Mouse (Mus musculus): ENCODE measurements around the gene Ift81. TPM values are rescaled to one million over a fixed set of nuclear protein-coding genes. Genes with fewer than 3 reads are reported as not detected.

Gene Ift81
- polyA plus RNA-seq, 1 experiment from 2014 or later, result 46.0 TPM

DNA sequence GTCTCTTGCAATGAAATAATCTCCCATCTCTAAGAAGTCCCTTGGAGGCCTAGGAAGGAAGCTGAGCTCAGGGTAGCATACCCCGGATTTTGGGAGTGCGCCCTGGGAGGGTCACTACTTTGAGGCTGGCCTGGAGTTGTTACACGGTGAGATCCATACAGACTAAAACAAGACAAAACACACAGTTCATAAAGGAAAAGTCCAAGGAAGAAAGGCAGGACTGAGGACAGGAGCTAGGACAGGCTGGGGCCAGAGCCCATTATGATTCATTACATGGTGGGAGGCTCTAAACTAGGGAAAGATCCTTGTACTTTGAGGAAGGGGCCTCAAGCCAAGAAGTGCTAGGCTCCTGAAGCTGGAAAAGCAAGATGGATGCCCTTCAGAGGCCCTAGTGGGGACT is 85.7 kb downstream of the Ift81 start:
- WGBS, result 61% methylated on average over 3 of the region's 3 CpGs
- no peak overlapping the region for H3K27ac ChIP-seq (ENCODE audit: low read length)
- no peak overlapping the region for H3K9ac ChIP-seq (ENCODE audit: low read length)
- no peaks in the 10 kb centered on the region for H3K27me3 ChIP-seq (ENCODE audit: control insufficient read depth, insufficient read depth, low read depth, low read length)
- H3K9me3 ChIP-seq (ENCODE audit: control insufficient read depth, low read length), result no peaks in the 10 kb centered on the region
- no peak overlapping the region for H3K4me3 ChIP-seq (ENCODE audit: low read length)
- no peak for ATAC-seq (ENCODE audit: low read depth)
- no peaks in the 10 kb centered on the region for H3K36me3 ChIP-seq (ENCODE audit: control insufficient read depth, insufficient read depth, low read length)
- H3K4me2 ChIP-seq (ENCODE audit: low read depth, low read length), result no peak overlapping the region
- H3K4me1 ChIP-seq (replicated peaks; ENCODE audit: control insufficient read depth, insufficient read depth, low read length), result peaks cover 23% of the 10 kb centered on the region

DNA sequence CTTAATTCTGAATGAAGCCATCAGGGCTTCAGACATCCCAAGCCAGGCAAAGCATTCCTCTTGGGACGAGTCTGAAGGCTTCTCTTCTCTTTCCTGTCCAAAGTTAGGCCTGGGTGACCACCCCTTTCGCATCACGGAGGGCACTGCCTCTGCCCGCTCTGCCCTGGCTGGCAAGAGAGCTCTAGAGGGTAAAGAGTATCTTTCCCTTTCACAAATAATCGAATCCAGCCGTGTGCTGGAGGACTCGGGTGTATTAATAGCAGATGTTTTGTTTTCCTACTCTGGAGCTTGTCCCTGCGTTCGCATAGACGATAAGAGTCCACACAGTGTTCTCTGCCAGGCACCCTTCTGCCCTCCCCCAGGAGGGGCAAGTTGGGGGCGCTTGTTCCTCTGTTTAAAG is 86.6 kb downstream of the Ift81 start:
- no peak overlapping the region for H3K4me2 ChIP-seq (ENCODE audit: low read depth, low read length)
- WGBS, result 41% methylated on average over 11 of the region's 11 CpGs
- H3K27me3 ChIP-seq (ENCODE audit: control insufficient read depth, insufficient read depth, low read depth, low read length), result no peaks in the 10 kb centered on the region
- H3K27ac ChIP-seq (ENCODE audit: low read length), result peak overlapping the region; percentile 54
- no peak overlapping the region for H3K4me3 ChIP-seq (ENCODE audit: low read length)
- peaks cover 23% of the 10 kb centered on the region for H3K4me1 ChIP-seq (replicated peaks; ENCODE audit: control insufficient read depth, insufficient read depth, low read length)
- ATAC-seq (ENCODE audit: low read depth), result no peak
- H3K9ac ChIP-seq (ENCODE audit: low read length), result peak overlapping the region; percentile 13; the same call in 1 of the 2 replicates
- H3K36me3 ChIP-seq (ENCODE audit: control insufficient read depth, insufficient read depth, low read length), result no peaks in the 10 kb centered on the region
- H3K9me3 ChIP-seq (ENCODE audit: control insufficient read depth, low read length), result no peaks in the 10 kb centered on the region

DNA sequence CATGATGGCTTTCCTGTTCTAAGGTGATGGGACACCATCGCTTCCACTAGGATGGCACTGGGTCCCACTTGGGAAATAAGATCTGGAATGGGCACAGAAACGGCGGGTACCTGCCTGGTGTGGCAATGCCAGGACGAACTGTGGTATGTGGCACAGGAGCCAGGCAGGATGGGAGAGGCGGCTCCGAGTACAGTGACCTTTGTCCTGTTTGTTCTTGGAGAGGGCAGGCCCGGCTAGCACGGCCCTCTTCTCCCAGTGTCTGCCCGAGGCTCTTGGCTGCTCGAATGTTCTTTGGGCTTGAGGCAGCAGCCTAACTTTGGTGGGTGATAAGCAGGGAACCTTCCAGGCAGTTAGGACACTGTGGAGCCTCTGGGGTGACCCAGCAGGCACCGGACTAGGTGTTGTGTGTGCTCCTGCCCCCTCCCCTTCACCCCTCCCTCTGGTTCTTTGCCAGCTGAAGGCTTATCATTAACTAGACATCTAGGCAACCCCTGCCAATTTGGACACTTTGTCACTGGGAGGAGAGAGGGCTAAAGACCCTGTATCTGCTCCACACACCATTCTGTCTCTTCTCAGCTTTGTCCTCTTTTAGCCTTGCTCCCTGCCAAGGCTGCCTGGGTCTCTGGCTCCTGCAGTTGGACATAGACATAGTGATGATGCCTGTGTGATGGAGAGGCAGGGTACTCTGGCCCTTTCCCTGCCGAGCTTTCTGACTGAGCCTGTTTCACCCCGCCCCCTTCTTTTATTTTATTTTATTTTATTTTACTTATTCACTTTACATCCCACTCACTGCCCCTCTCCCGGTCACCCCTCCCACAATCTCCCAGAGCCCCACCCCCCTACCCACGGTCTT is 87.2 kb downstream of the Ift81 start:
- Histone ChIP-seq H3K9me3 (ENCODE audit: control insufficient read depth, low read length) (no peaks in the 10 kb centered on the region), H3K36me3 (ENCODE audit: control insufficient read depth, insufficient read depth, low read length) (no peaks in the 10 kb centered on the region), H3K4me1 (replicated peaks; ENCODE audit: control insufficient read depth, insufficient read depth, low read length) (peaks cover 23% of the 10 kb centered on the region), H3K27me3 (ENCODE audit: control insufficient read depth, insufficient read depth, low read depth, low read length) (no peaks in the 10 kb centered on the region), H3K9ac (ENCODE audit: low read length) (no peak overlapping the region), H3K4me2 (ENCODE audit: low read depth, low read length) (no peak overlapping the region), H3K4me3 (ENCODE audit: low read length) (no peak overlapping the region), H3K27ac (ENCODE audit: low read length) (peak overlapping the region; percentile 54)
- peak; percentile 16; the same call in 1 of the 2 replicates for ATAC-seq (ENCODE audit: low read depth)
- 50% methylated on average over 15 of the region's 15 CpGs for WGBS

DNA sequence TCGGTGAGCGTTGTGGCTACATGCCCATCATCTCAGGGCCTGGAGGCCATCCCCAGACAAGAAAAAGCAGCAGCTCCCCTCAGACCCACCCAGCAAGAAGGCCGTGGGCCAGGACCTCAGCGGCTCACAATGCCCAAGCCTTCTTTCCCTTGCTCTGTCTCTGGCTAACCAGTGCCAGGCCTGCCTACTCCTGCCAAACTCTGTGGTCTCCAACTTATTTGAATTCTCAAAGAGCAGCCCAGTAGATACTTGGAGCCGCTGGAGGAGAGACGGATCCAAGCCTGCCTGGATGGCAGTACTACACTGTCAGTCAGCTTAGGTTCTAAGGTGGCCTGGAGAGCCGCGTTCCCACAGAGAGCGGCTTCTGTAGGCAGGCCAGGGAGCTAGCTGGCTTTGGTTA is 87.9 kb downstream of the Ift81 start:
- H3K27me3 ChIP-seq (ENCODE audit: control insufficient read depth, insufficient read depth, low read depth, low read length), result no peaks in the 10 kb centered on the region
- WGBS, result 91% methylated on average over 9 of the region's 9 CpGs
- no peaks in the 10 kb centered on the region for H3K9me3 ChIP-seq (ENCODE audit: control insufficient read depth, low read length)
- no peak overlapping the region for H3K4me2 ChIP-seq (ENCODE audit: low read depth, low read length)
- H3K36me3 ChIP-seq (ENCODE audit: control insufficient read depth, insufficient read depth, low read length), result no peaks in the 10 kb centered on the region
- H3K4me1 ChIP-seq (replicated peaks; ENCODE audit: control insufficient read depth, insufficient read depth, low read length), result peaks cover 23% of the 10 kb centered on the region
- no peak overlapping the region for H3K27ac ChIP-seq (ENCODE audit: low read length)
- H3K9ac ChIP-seq (ENCODE audit: low read length), result no peak overlapping the region
- no peak overlapping the region for H3K4me3 ChIP-seq (ENCODE audit: low read length)
- no peak for ATAC-seq (ENCODE audit: low read depth)

DNA sequence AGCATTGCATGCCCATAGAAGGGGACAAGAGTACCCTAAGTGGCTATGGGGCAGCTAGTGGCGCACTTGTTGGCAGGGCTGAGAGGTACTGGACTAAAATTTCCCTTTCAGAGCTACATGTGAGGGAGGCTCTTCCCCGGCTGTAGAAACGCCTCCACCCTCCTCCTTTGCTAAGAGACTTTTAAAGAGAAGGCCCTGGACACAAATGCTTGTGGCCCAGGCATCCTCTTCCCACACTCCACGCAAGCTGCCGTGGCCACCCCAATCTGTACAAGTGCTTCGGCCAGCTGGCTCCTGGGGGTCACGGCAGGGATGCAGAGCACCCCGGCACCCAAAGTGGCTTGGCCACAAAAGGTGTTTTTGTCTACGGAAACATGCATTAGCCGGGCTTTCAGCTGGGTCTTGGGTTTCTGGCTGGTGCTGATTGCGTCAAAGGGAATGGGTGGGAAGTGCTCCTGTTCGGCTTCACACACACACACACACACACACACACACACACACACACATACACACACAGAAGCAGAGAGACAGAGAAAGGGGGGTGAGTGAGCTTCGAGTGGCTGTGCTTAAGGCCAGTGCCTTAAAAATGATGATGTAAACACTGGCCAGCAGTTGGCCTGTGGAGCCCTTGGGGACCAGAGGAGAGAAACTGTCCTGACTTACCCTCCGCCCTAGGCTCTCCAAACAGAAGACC is 88.9 kb downstream of the Ift81 start:
- H3K9ac ChIP-seq (ENCODE audit: low read length), result no peak overlapping the region
- no peak overlapping the region for H3K4me3 ChIP-seq (ENCODE audit: low read length)
- H3K9me3 ChIP-seq (ENCODE audit: control insufficient read depth, low read length), result no peaks in the 10 kb centered on the region
- 0 out of 2 replicates have a peak overlapping the region, but pooled peaks have one; percentile 49 for H3K27ac ChIP-seq (ENCODE audit: low read length)
- no peaks in the 10 kb centered on the region for H3K36me3 ChIP-seq (ENCODE audit: control insufficient read depth, insufficient read depth, low read length)
- H3K4me1 ChIP-seq (replicated peaks; ENCODE audit: control insufficient read depth, insufficient read depth, low read length), result peaks cover 26% of the 10 kb centered on the region
- no peaks in the 10 kb centered on the region for H3K27me3 ChIP-seq (ENCODE audit: control insufficient read depth, insufficient read depth, low read depth, low read length)
- ATAC-seq (ENCODE audit: low read depth), result peak; percentile 20; the same call in 1 of the 2 replicates
- WGBS, result 48% methylated on average over 14 of the region's 14 CpGs
- no peak overlapping the region for H3K4me2 ChIP-seq (ENCODE audit: low read depth, low read length)

DNA sequence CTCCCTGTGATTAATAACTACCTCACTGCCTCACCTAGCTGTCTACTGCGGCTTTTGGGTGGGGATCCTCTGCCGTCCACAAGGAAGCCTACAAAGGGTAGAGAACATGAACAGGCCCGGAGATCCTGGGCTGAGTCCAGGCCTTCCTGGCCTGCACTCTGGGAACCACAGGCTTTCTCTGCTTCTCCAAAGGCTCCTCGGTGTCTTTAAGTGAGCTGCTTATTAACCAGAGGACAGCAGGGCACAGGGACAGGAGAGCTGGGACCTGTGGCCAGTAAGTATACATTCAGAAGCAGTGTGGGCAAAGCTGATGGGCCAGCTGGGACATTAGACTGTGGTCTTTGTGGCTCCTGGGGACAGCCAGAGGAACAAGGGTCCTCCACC is 89.5 kb downstream of the Ift81 start:
- WGBS, result 64% methylated on average over 4 of the region's 4 CpGs
- Histone ChIP-seq H3K4me1 (replicated peaks; ENCODE audit: control insufficient read depth, insufficient read depth, low read length) (peaks cover 26% of the 10 kb centered on the region), H3K9ac (ENCODE audit: low read length) (no peak overlapping the region), H3K4me2 (ENCODE audit: low read depth, low read length) (no peak overlapping the region), H3K9me3 (ENCODE audit: control insufficient read depth, low read length) (no peaks in the 10 kb centered on the region), H3K27me3 (ENCODE audit: control insufficient read depth, insufficient read depth, low read depth, low read length) (no peaks in the 10 kb centered on the region), H3K4me3 (ENCODE audit: low read length) (no peak overlapping the region), H3K27ac (ENCODE audit: low read length) (0 out of 2 replicates have a peak overlapping the region, but pooled peaks have one; percentile 49), H3K36me3 (ENCODE audit: control insufficient read depth, insufficient read depth, low read length) (no peaks in the 10 kb centered on the region)
- ATAC-seq (ENCODE audit: low read depth), result no peak

DNA sequence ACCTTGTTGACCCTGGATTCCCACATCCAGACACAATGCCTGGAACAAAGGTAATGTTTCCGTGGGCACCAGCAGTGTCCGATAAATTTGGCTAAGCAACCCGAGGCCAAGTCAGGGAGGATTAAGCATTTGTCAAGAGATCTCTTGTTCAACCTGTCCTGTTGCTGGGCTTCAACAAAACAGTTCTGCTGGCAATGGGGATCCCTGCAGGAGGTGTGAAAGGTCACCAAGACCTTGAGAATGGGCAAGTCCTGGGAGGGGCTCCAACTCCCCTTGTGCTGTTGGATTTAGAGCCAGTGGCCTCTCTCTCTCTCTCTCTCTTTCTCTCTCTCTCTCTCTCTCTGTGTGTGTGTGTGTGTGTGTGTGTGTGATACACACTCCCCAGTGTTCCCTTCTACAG is 90.1 kb downstream of the Ift81 start:
- Histone ChIP-seq H3K9ac (ENCODE audit: low read length) (no peak overlapping the region), H3K4me1 (replicated peaks; ENCODE audit: control insufficient read depth, insufficient read depth, low read length) (peaks cover 21% of the 10 kb centered on the region), H3K9me3 (ENCODE audit: control insufficient read depth, low read length) (no peaks in the 10 kb centered on the region), H3K4me3 (ENCODE audit: low read length) (no peak overlapping the region), H3K27me3 (ENCODE audit: control insufficient read depth, insufficient read depth, low read depth, low read length) (no peaks in the 10 kb centered on the region), H3K27ac (ENCODE audit: low read length) (no peak overlapping the region), H3K36me3 (ENCODE audit: control insufficient read depth, insufficient read depth, low read length) (no peaks in the 10 kb centered on the region), H3K4me2 (ENCODE audit: low read depth, low read length) (no peak overlapping the region)
- no peak for ATAC-seq (ENCODE audit: low read depth)
- WGBS, result 74% methylated on average over 3 of the region's 3 CpGs

DNA sequence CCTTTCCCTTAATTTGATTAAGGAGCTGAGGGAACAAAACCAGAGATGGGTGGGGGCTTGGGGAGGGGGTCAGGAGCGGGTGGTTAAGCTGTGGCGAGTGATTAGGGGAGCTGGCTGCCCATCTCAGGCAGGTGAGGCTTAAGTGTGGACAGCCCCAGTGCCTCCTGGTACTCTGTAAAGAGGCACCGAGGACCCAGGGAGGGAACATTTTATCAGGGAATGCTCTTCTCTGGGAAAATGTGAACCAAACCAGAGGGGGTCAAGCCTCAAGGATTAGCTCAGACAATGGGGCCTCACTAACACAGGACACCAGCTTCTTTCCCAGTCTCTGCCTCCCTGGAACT is 93.2 kb downstream of the Ift81 start:
- H3K4me3 ChIP-seq (ENCODE audit: low read length), result no peak overlapping the region
- H3K36me3 ChIP-seq (ENCODE audit: control insufficient read depth, insufficient read depth, low read length), result no peaks in the 10 kb centered on the region
- no peak overlapping the region for H3K9ac ChIP-seq (ENCODE audit: low read length)
- no peak overlapping the region for H3K4me2 ChIP-seq (ENCODE audit: low read depth, low read length)
- ATAC-seq (ENCODE audit: low read depth), result no peak
- H3K27me3 ChIP-seq (ENCODE audit: control insufficient read depth, insufficient read depth, low read depth, low read length), result no peaks in the 10 kb centered on the region
- WGBS, result 22% methylated on average over 3 of the region's 3 CpGs
- peaks cover 6% of the 10 kb centered on the region; the same call in 1 of the 2 replicates for H3K4me1 ChIP-seq (replicated peaks; ENCODE audit: control insufficient read depth, insufficient read depth, low read length)
- no peak overlapping the region for H3K27ac ChIP-seq (ENCODE audit: low read length)
- no peaks in the 10 kb centered on the region for H3K9me3 ChIP-seq (ENCODE audit: control insufficient read depth, low read length)

DNA sequence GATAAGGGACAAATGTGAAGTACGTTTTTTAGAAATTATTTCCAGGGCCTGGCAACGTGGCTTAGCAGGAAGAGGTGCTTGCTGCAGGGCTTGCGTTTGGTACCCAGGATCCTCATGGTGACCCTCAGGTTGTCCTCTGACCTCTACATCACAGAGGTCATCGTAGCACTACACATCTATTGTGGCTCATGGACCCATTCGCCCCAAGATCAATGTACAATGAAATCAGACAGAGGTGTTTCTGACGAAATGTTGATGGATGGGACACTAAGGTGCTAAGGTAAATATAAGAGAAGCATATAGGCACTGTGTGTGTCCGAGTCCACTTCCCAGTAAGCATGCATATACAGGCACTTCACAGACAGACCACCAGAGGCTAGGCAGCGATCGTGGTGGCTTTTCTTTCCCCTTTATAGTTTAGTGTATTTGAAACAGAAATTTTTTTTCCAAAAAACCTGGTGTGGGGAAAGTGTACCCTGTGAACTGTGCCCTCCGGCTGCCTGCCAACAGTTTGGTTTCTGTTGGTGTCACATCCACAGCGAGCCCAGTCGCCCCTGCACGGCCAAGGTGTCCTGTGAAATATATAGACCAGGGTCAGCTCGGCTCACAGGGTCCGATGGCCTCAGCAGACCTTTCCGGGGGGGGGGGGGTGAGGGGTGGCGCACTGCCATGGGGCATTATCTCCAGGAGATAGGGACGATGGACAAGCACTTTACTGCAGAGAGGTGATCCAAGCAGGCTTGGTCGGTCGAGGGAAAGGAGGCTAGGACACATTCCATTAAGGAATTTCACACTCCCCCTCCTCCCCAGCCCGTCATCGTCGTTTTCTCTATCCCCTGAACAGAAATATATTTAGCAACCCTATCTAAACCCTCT is 93.8 kb downstream of the Ift81 start:
- Histone ChIP-seq H3K4me2 (ENCODE audit: low read depth, low read length) (no peak overlapping the region), H3K9me3 (ENCODE audit: control insufficient read depth, low read length) (no peaks in the 10 kb centered on the region), H3K9ac (ENCODE audit: low read length) (no peak overlapping the region), H3K4me3 (ENCODE audit: low read length) (no peak overlapping the region), H3K36me3 (ENCODE audit: control insufficient read depth, insufficient read depth, low read length) (no peaks in the 10 kb centered on the region), H3K4me1 (replicated peaks; ENCODE audit: control insufficient read depth, insufficient read depth, low read length) (peaks cover 3% of the 10 kb centered on the region; the same call in 1 of the 2 replicates), H3K27me3 (ENCODE audit: control insufficient read depth, insufficient read depth, low read depth, low read length) (no peaks in the 10 kb centered on the region), H3K27ac (ENCODE audit: low read length) (no peak overlapping the region)
- peak; percentile 26 for ATAC-seq (ENCODE audit: low read depth)
- WGBS, result 24% methylated on average over 23 of the region's 23 CpGs
